In the genomic region with DNA sequence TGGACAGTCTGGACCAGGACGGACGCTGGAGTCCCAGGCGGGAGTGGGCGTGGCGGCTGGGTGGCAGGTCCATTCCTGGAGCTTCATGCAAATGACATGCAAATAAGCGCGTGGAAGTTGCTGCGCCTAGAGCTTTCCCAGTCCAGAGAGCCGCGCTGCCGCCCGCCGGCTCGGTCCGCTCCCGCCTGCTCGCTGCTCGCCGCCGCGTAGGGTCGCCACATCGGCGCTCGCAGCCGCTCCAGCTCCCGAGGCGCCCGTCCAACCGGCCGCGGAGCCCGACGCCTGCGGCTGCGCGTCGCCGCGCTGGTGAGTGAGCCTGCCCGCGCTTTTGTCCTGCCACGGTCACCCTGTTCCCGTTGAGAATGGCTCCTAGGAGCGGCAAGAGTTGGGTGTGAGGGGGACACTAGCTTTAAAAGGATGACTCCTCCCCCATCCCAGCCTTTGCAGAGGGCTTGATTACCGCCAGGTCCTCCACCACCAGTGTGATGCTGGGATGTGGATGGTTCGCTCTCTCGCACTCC, we compare ENCODE assay signal across 8 mouse cellular contexts. TPM values are rescaled to one million over a fixed set of nuclear protein-coding genes. Genes with fewer than 3 reads are reported as not detected.
DNase-seq lines count a peak whose midpoint lies in the region; ATAC-seq and TF ChIP-seq lines count a peak whose summit lies in the region.

A gene (plus strand): TSS at position 146 of the 521 bp plus-strand sequence.

- no peak for TF ChIP-seq CTCF in E14TG2a.4 (conservative IDR thresholded peaks at IDR 0.05; ENCODE audit: low read length)
- TF ChIP-seq CTCF in stomach, postnatal 0 days (IDR thresholded peaks at IDR 0.05; ENCODE audit: low read depth): peak; percentile 27; the same call in 1 of the 2 replicates

- WGBS in forebrain, embryonic 13.5 days: 0% methylated on average over 37 of the region's 48 CpGs
- under 1% methylated on average over 48 of the region's 48 CpGs for WGBS in heart, embryonic 15.5 days
- WGBS in liver, embryonic 12.5 days (ENCODE audit: insufficient replicate concordance): under 1% methylated on average over 48 of the region's 48 CpGs
- under 1% methylated on average over 44 of the region's 48 CpGs for WGBS in neural tube, embryonic 11.5 days
- 1% methylated on average over 41 of the region's 48 CpGs for WGBS in stomach, postnatal 0 days

- H3K36me3 ChIP-seq in E14TG2a.4 (ENCODE audit: insufficient read depth, low read length): no peaks in the 10 kb centered on the region
- no peaks in the 10 kb centered on the region for H3K36me3 ChIP-seq in forebrain, embryonic 13.5 days (ENCODE audit: poor library complexity, severe bottlenecking)
- H3K36me3 ChIP-seq in heart, embryonic 15.5 days: no peaks in the 10 kb centered on the region
- H3K36me3 ChIP-seq in liver, embryonic 12.5 days: no peaks in the 10 kb centered on the region
- H3K36me3 ChIP-seq in neural tube, embryonic 11.5 days (ENCODE audit: control insufficient read depth, insufficient read depth, low read length): no peaks in the 10 kb centered on the region
- H3K36me3 ChIP-seq in stomach, postnatal 0 days (ENCODE audit: control insufficient read depth, insufficient read depth, low read length): no peaks in the 10 kb centered on the region

- no peaks in the 10 kb centered on the region for H3K9me3 ChIP-seq in E14TG2a.4 (ENCODE audit: low read length)
- no peaks in the 10 kb centered on the region for H3K9me3 ChIP-seq in forebrain, embryonic 13.5 days (replicated peaks)
- H3K9me3 ChIP-seq in heart, embryonic 15.5 days (replicated peaks): no peaks in the 10 kb centered on the region
- no peaks in the 10 kb centered on the region for H3K9me3 ChIP-seq in liver, embryonic 12.5 days (replicated peaks)
- no peaks in the 10 kb centered on the region for H3K9me3 ChIP-seq in neural tube, embryonic 11.5 days (ENCODE audit: control insufficient read depth, low read length)
- H3K9me3 ChIP-seq in stomach, postnatal 0 days (ENCODE audit: control insufficient read depth, low read length): no peaks in the 10 kb centered on the region

- H3K4me2 ChIP-seq in forebrain, embryonic 13.5 days: peak within 1 kb of the TSS; percentile 81
- H3K4me2 ChIP-seq in heart, embryonic 15.5 days: peak within 1 kb of the TSS; percentile 96
- H3K4me2 ChIP-seq in liver, embryonic 12.5 days: peak within 1 kb of the TSS; percentile 68
- H3K4me2 ChIP-seq in neural tube, embryonic 11.5 days (ENCODE audit: low read depth): peak within 1 kb of the TSS; percentile 81
- peak within 1 kb of the TSS; percentile 76 for H3K4me2 ChIP-seq in stomach, postnatal 0 days (replicated peaks; ENCODE audit: low read depth)

- no peak for TF ChIP-seq EP300 in stomach, postnatal 0 days (optimal IDR thresholded peaks at IDR 0.05)

- peak; percentile 96 for DNase-seq in kidney, postnatal 14 days
- DNase-seq in neural tube, embryonic 11.5 days (ENCODE audit: low spot score): peak; percentile 85
- DNase-seq in stomach, postnatal 0 days (ENCODE audit: low spot score): peak; percentile 94

- no peak within 1 kb of the TSS for H3K27ac ChIP-seq in forebrain, embryonic 13.5 days
- 0 out of 2 replicates have a peak within 1 kb of the TSS, but pooled peaks have one; percentile 33 for H3K27ac ChIP-seq in heart, embryonic 15.5 days
- H3K27ac ChIP-seq in liver, embryonic 12.5 days: no peak within 1 kb of the TSS
- H3K27ac ChIP-seq in neural tube, embryonic 11.5 days (ENCODE audit: low read depth, low read length): 0 out of 2 replicates have a peak within 1 kb of the TSS, but pooled peaks have one; percentile 27
- 0 out of 2 replicates have a peak within 1 kb of the TSS, but pooled peaks have one; percentile 4 for H3K27ac ChIP-seq in stomach, postnatal 0 days (replicated peaks)

- peaks cover 44% of the 10 kb centered on the region for H3K27me3 ChIP-seq in E14TG2a.4 (ENCODE audit: insufficient read depth, low read length)
- peaks cover 31% of the 10 kb centered on the region for H3K27me3 ChIP-seq in forebrain, embryonic 13.5 days
- H3K27me3 ChIP-seq in heart, embryonic 15.5 days: peaks cover 18% of the 10 kb centered on the region
- peaks cover 46% of the 10 kb centered on the region for H3K27me3 ChIP-seq in liver, embryonic 12.5 days (replicated peaks)
- H3K27me3 ChIP-seq in neural tube, embryonic 11.5 days (ENCODE audit: control insufficient read depth, insufficient read depth, low read length): no peaks in the 10 kb centered on the region
- no peaks in the 10 kb centered on the region for H3K27me3 ChIP-seq in stomach, postnatal 0 days (ENCODE audit: control insufficient read depth, insufficient read depth, low read length)

- H3K9ac ChIP-seq in forebrain, embryonic 13.5 days: peak within 1 kb of the TSS; percentile 61
- H3K9ac ChIP-seq in heart, embryonic 15.5 days: peak within 1 kb of the TSS; percentile 59
- H3K9ac ChIP-seq in liver, embryonic 12.5 days: no peak within 1 kb of the TSS; the same call in none of the 2 replicates
- H3K9ac ChIP-seq in neural tube, embryonic 11.5 days (ENCODE audit: low read length): peak within 1 kb of the TSS; percentile 56
- peak within 1 kb of the TSS; percentile 51 for H3K9ac ChIP-seq in stomach, postnatal 0 days (ENCODE audit: low read length)

- H3K4me3 ChIP-seq in E14TG2a.4 (replicated peaks; ENCODE audit: low read length): peak within 1 kb of the TSS; percentile 82
- H3K4me3 ChIP-seq in forebrain, embryonic 13.5 days: peak within 1 kb of the TSS; percentile 47
- peak within 1 kb of the TSS; percentile 52 for H3K4me3 ChIP-seq in heart, embryonic 15.5 days
- H3K4me3 ChIP-seq in liver, embryonic 12.5 days: peak within 1 kb of the TSS; percentile 44
- H3K4me3 ChIP-seq in neural tube, embryonic 11.5 days (ENCODE audit: low read depth, low read length): peak within 1 kb of the TSS; percentile 36
- H3K4me3 ChIP-seq in stomach, postnatal 0 days (ENCODE audit: low read depth, low read length): peak within 1 kb of the TSS; percentile 49

- H3K4me1 ChIP-seq in E14TG2a.4 (replicated peaks; ENCODE audit: low read depth, low read length): peaks cover 17% of the 10 kb centered on the region
- H3K4me1 ChIP-seq in forebrain, embryonic 13.5 days: peaks cover 26% of the 10 kb centered on the region
- peaks cover 9% of the 10 kb centered on the region for H3K4me1 ChIP-seq in heart, embryonic 15.5 days (replicated peaks)
- peaks cover 9% of the 10 kb centered on the region for H3K4me1 ChIP-seq in liver, embryonic 12.5 days
- H3K4me1 ChIP-seq in neural tube, embryonic 11.5 days (ENCODE audit: control insufficient read depth, insufficient read depth, low read length): peaks cover 12% of the 10 kb centered on the region; the same call in 1 of the 2 replicates
- no peaks in the 10 kb centered on the region for H3K4me1 ChIP-seq in stomach, postnatal 0 days (replicated peaks; ENCODE audit: control insufficient read depth, insufficient read depth)

- ATAC-seq in cerebellum, adult (ENCODE audit: insufficient number of reproducible peaks, low FRiP score, low TSS enrichment): peak; percentile 71; the same call in 1 of the 2 replicates
- ATAC-seq in forebrain, embryonic 13.5 days: peak; percentile 93
- ATAC-seq in heart, embryonic 15.5 days (replicated peaks; ENCODE audit: insufficient number of reproducible peaks, insufficient read depth, low FRiP score, low read depth): peak; percentile 92
- peak; percentile 83 for ATAC-seq in liver, embryonic 12.5 days
- ATAC-seq in neural tube, embryonic 11.5 days (ENCODE audit: insufficient read depth, low FRiP score, low TSS enrichment): peak; percentile 88
- peak; percentile 94 for ATAC-seq in stomach, postnatal 0 days (ENCODE audit: low FRiP score, low TSS enrichment)

RNA-seq across cellular contexts. Expression of the gene that starts here (rescaled TPM):
- 3.7 TPM in 2 replicates for polyA plus RNA-seq in forebrain, embryonic 13.5 days (2015; fragmentation: Nextera tagmentation; extraction: Ambion mirVana)
- 10.1 and 22.3 TPM in 2 replicates for polyA plus RNA-seq in heart, embryonic 15.5 days (2015; fragmentation: Nextera tagmentation; extraction: Ambion mirVana)
- polyA plus RNA-seq in liver, embryonic 12.5 days (2016; fragmentation: Nextera tagmentation; extraction: Ambion mirVana): 4.6 and 5.9 TPM in 2 replicates
- polyA plus RNA-seq in neural tube, embryonic 11.5 days (2014; fragmentation: Nextera tagmentation; extraction: Ambion mirVana): 3.9 TPM in 2 replicates
- 480 TPM in 2 replicates for polyA plus RNA-seq in stomach, postnatal 0 days (2015; fragmentation: Nextera tagmentation; extraction: Ambion mirVana)

Comparison
In these comparisons a context has a peak if more than half of its experiments do, and no peak if none do; other contexts are left out.
1. RNA of the gene that starts here (polyA plus RNA-seq): 480 TPM in stomach, postnatal 0 days; 10.1 to 22.3 TPM in heart, embryonic 15.5 days, 4.6 to 5.9 TPM in liver, embryonic 12.5 days, 3.9 TPM in neural tube, embryonic 11.5 days and 3.7 TPM in forebrain, embryonic 13.5 days; every median in the first group is over 10 times any median in the second.
2. H3K27ac ChIP-seq: peak in heart, embryonic 15.5 days (single experiment), neural tube, embryonic 11.5 days (single experiment) and stomach, postnatal 0 days (single experiment); none in forebrain, embryonic 13.5 days (single experiment) and liver, embryonic 12.5 days (single experiment).
3. Peak in every context shown above with its lines, with median percentiles within 50 percentile points of each other: H3K4me3 ChIP-seq, ATAC-seq, H3K4me2 ChIP-seq and DNase-seq.